ENCODE assay signal across 20 mouse cellular contexts in the genomic region with DNA sequence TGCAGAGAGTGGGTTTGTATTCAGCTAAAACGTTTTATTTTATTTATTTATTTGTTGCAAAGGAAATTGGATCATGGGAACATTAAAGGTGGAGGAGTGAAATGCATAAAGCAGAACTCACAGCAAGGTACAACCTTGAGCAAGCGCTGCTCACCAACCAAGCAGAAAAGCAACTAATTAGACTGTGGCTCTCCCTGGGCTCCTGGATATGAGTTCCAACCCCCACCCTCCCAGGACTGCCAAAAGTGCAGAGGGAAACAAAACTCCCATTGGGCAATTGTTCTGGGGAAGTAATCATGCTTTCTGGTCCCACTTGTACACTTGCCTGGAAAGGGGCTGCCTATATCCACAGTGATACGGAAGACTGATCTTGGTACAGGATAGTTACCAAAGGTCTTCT. TPM values are rescaled to one million over a fixed set of nuclear protein-coding genes. Genes with fewer than 3 reads are reported as not detected.
"Had no signal": no experiment of that assay in that cellular context is flagged by ENCODE, and none has a peak within 500 bp of the region (broad histone marks: within the 10 kb centered on the region; RNA-seq: fewer than 3 reads in every experiment).

No protein-coding gene starts in this region.

- H3K9ac ChIP-seq: lung, embryonic 14.5 days; midbrain, embryonic 13.5 days; midbrain, embryonic 15.5 days; neural tube, embryonic 13.5 days; neural tube, embryonic 15.5 days had no signal

- ATAC-seq: midbrain, embryonic 13.5 days; midbrain, embryonic 15.5 days had no signal

- H3K9me3 ChIP-seq: midbrain, embryonic 10.5 days; midbrain, embryonic 13.5 days; midbrain, embryonic 15.5 days; neural tube, embryonic 13.5 days; neural tube, embryonic 15.5 days had no signal

- H3K36me3 ChIP-seq: midbrain, embryonic 10.5 days; midbrain, embryonic 13.5 days; midbrain, embryonic 15.5 days; neural tube, embryonic 13.5 days; neural tube, embryonic 15.5 days had no signal

- DNase-seq: lung, adult 18-20 months; lung, embryonic 14.5 days; lung, postnatal 10 days; lung, postnatal 4 days; retina, postnatal 1 day; right cerebral cortex, adult 18-20 months; right cerebral cortex, postnatal 25 days; right cerebral cortex, postnatal 4 days; spleen, adult 18-20 months; thymus, adult 18-20 months; thymus, postnatal 14 days; thymus, postnatal 36 days had no signal

- H3K4me3 ChIP-seq: midbrain, embryonic 10.5 days; midbrain, embryonic 13.5 days; midbrain, embryonic 15.5 days; myocyte; neural tube, embryonic 13.5 days; neural tube, embryonic 15.5 days had no signal

- H3K4me2 ChIP-seq: lung, embryonic 14.5 days; midbrain, embryonic 13.5 days; midbrain, embryonic 15.5 days; neural tube, embryonic 13.5 days; neural tube, embryonic 15.5 days had no signal

- H3K27ac ChIP-seq: midbrain, embryonic 10.5 days; midbrain, embryonic 13.5 days; midbrain, embryonic 15.5 days; neural tube, embryonic 15.5 days had no signal

- H3K27me3 ChIP-seq: midbrain, embryonic 13.5 days; midbrain, embryonic 15.5 days; neural tube, embryonic 13.5 days; neural tube, embryonic 15.5 days had no signal

RNA-seq across cellular contexts. Expression of a gene that starts 57.2 kb away (rescaled TPM):
- total RNA-seq: megakaryocyte, adult 5-6 weeks; megakaryocyte-erythroid progenitor cell, adult 5-6 weeks had no signal
